Mouse (Mus musculus) lung, adult 18-20 months (tissue): ENCODE measurements at regions not wholly inside any gene's neighbourhood (a gene's known extent, or its start where the extent isn't known, plus 50 kb on each side); places are given as distances from the start of the nearest gene placed in this dataset.
A peak's percentile ranks its signal among the peaks of the same experiment; 100 is the strongest.
"Not testable (repeated sequence)": the region's sequence is repeated elsewhere in the genome, so short reads cannot be mapped to it uniquely, and the experiment has no call there.

Experiments used
- DNase-seq, 2 experiments: peaks; one replicate each; pipeline ENCODE4 v3.0.0; 2022; ENCODE audit warnings: mixed read lengths in 2 of 2

GRCm38 (mm10) chr10:62055408-62055807 lies 76.5 kb upstream of the Col13a1 start:
- peak in 1 of 2 experiments; percentile 24 for DNase-seq

GRCm38 (mm10) chr10:62049782-62050192 lies 70.9 kb upstream of the Col13a1 start:
- peak; percentile 29 to 50 for DNase-seq

GRCm38 (mm10) chr10:62044408-62044807 lies 65.5 kb upstream of the Col13a1 start:
- DNase-seq, result peak; percentile 24 to 48

GRCm38 (mm10) chr10:62039915-62040314 lies 61.0 kb upstream of the Col13a1 start:
- no peak for DNase-seq

- DNase-seq, result no peak
These were observed 59.7 kb upstream of the Col13a1 start for GRCm38 (mm10) chr10:62038656-62039055.

GRCm38 (mm10) chr10:62037402-62038199 lies 58.7 kb upstream of the Col13a1 start:
- peak; percentile 14 to 30 for DNase-seq

GRCm38 (mm10) chr10:62036815-62037214 lies 57.9 kb upstream of the Col13a1 start:
- DNase-seq, result no peak

- no peak for DNase-seq
These were observed 55.4 kb upstream of the Col13a1 start for GRCm38 (mm10) chr10:62034291-62034690.

GRCm38 (mm10) chr10:62033748-62034147 lies 54.8 kb upstream of the Col13a1 start:
- no peak for DNase-seq

GRCm38 (mm10) chr10:62031986-62032385 lies 53.1 kb upstream of the Col13a1 start:
- not testable (repeated sequence) for DNase-seq

GRCm38 (mm10) chr10:62029271-62029670 lies 50.4 kb upstream of the Col13a1 start:
- DNase-seq, result no peak
